Mouse (Mus musculus): ENCODE results near the gene Sptbn1.

- TF ChIP-seq POLR2A (IDR thresholded peaks at IDR 0.05; ENCODE audit: borderline replicate concordance, extremely low read depth, low read depth, low read length) (no peak), CTCF (IDR thresholded peaks at IDR 0.05; ENCODE audit: insufficient read depth, low read length) (no peak)
Measured at GRCm38 (mm10) chr11:30266691-30267035, 1.3 kb downstream of the Sptbn1 start.

Measured in lung, adult 2 months (tissue).